Mouse (Mus musculus) testis, adult 2 months (tissue): ENCODE measurements around the gene Tuba1a. TPM values are rescaled to one million over a fixed set of nuclear protein-coding genes. Genes with fewer than 3 reads are reported as not detected.

Source experiments
- H3K27ac ChIP-seq: fragments of 200-500 bp; 2 replicates; pipeline ENCODE4 v1.5.1; 2012; ENCODE audit warnings: low read depth, low read length; ENCODE audit not compliant: control insufficient read depth, insufficient read depth
- H3K27me3 ChIP-seq: fragments of 200-500 bp; 2 replicates; pipeline ENCODE4 v1.6.1; 2012; ENCODE audit warnings: mild to moderate bottlenecking, low read length, moderate library complexity; ENCODE audit not compliant: control insufficient read depth, insufficient read depth
- H3K36me3 ChIP-seq: fragments of 200-500 bp; 2 replicates; pipeline ENCODE4 v1.6.1; 2012; ENCODE audit warnings: mild to moderate bottlenecking, low read length; ENCODE audit not compliant: control insufficient read depth, insufficient read depth
- H3K4me1 ChIP-seq: fragments of 200-500 bp; 2 replicates; pipeline ENCODE4 v1.6.1; 2012; ENCODE audit warnings: low read length; ENCODE audit not compliant: control insufficient read depth, insufficient read depth
- H3K4me3 ChIP-seq: fragments of 200-500 bp; 2 replicates; pipeline ENCODE4 v1.5.1; 2012; ENCODE audit warnings: low read depth, mild to moderate bottlenecking, low read length, moderate library complexity, mixed read lengths; ENCODE audit not compliant: control insufficient read depth
- CTCF ChIP-seq: fragments of 200-500 bp; IDR thresholded peaks from 2 replicates; pipeline ENCODE4 v1.5.1; 2012; ENCODE audit warnings: low read depth, mild to moderate bottlenecking, inconsistent platforms, low read length, moderate library complexity; ENCODE audit not compliant: control insufficient read depth, insufficient read depth, insufficient replicate concordance
- POLR2A ChIP-seq: fragments of 200-500 bp; IDR thresholded peaks from 2 replicates; pipeline ENCODE4 v1.6.1; 2012; ENCODE audit warnings: low read depth, mild to moderate bottlenecking, inconsistent platforms, low read length, moderate library complexity; ENCODE audit not compliant: control insufficient read depth
- polyA plus RNA-seq: library from polyadenylated mRNA; depleted of rRNA; stranded (reverse); fragments of >200 nt; gene quantifications from 2 replicates; pipeline ENCODE4 v1.2.3, GENCODE M21; 2012

Gene Tuba1a
- polyA plus RNA-seq, 1 experiment = 93.1 TPM

DNA sequence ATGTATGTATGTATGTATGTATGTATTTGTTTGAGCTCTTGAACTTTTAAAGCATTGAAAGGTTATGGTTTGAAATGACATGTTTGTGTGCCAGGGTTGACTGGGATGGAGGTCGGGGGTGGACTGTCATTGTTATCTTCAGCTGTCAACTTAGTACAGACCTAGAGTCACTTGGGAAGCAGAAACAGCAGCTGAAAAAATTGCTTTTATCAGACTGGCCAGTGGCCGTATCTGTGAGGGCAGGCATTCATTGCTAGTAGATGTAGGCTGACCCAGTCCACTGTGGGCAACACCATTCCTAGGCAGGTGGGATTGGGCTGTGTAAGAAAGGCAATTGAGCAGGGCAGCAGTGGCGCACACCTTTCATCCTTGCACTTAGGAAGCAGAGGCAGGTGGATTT, 6.0 kb upstream of the Tuba1a start:
- H3K4me3 ChIP-seq = no peak overlapping the region
- no peaks in the 10 kb centered on the region for H3K27me3 ChIP-seq
- no peak overlapping the region for H3K27ac ChIP-seq
- no peak for TF ChIP-seq POLR2A
- no peak for TF ChIP-seq CTCF
- H3K4me1 ChIP-seq = no peaks in the 10 kb centered on the region
- no peaks in the 10 kb centered on the region for H3K36me3 ChIP-seq

DNA sequence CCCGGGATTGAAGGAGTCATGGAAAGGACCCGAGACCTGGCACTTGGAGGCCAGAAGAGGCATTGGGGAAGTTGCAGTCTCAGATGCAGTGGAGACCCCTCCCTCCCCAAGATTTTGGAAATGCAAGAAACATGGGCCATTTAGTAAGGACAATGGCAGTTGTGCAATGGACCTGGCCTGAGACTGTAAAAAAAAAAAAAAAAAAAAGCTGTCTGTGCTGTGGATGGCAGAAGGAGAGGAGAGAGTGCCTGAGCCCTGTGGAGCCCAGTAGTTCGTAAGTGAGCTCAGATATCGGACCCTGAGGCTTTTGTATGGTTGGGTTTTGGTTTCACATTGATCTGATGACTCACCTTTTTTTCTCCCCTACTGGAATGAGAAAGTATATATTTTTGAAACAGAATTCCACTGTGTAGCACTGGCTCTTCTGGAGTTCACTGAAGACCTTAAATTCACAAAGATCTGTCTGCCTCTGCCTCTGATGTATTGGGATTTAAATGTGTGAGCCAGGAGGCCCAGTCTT, 5.5 kb upstream of the Tuba1a start:
- no peak overlapping the region for H3K4me3 ChIP-seq
- no peaks in the 10 kb centered on the region for H3K27me3 ChIP-seq
- no peak overlapping the region for H3K27ac ChIP-seq
- no peaks in the 10 kb centered on the region for H3K36me3 ChIP-seq
- TF ChIP-seq POLR2A (no peak), CTCF (no peak)
- no peaks in the 10 kb centered on the region for H3K4me1 ChIP-seq

DNA sequence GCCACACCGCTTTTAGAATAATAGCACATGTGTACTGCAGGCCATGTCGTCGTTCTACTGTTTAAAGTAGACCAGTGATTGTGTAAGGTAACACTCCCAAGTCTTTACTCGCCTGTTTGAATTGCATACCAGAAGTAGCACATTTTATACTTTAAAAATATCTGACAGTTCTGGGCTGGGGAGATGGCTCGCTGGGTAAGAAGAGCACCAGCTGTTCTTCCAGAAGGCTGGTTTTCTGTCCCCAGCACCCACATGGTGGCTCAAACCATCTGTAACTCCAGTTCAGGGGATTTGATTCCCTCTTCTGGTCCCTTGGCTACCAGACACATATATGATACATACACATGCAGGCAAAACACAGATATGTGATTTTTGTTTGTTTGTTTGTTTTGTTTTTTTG, 4.0 kb upstream of the Tuba1a start:
- no peaks in the 10 kb centered on the region for H3K36me3 ChIP-seq
- H3K4me1 ChIP-seq = peaks cover 2% of the 10 kb centered on the region
- H3K27ac ChIP-seq = no peak overlapping the region
- TF ChIP-seq CTCF = no peak
- no peak for TF ChIP-seq POLR2A
- H3K27me3 ChIP-seq = no peaks in the 10 kb centered on the region
- H3K4me3 ChIP-seq = no peak overlapping the region

DNA sequence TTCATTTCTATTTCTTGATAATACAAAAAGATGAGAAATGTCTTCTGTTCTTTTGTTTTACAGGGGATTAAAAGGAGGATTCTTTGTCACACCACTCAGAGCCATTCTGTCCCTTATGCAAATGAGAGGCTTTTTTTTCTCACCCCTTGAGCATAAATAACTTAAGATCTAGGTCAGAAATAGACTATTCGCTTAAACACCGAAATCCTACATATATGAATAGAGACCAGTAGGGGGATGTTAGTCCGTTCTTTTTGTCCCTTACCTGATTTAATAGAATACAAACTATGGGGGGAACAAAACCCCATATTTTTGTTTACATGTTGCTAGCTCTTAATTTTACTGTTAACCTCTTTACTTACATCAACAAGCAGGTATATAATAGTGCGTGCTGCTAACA, 2.5 kb upstream of the Tuba1a start:
- no peak for TF ChIP-seq CTCF
- no peak for TF ChIP-seq POLR2A
- no peak overlapping the region for H3K27ac ChIP-seq
- no peak overlapping the region for H3K4me3 ChIP-seq
- H3K27me3 ChIP-seq = no peaks in the 10 kb centered on the region
- peaks cover 2% of the 10 kb centered on the region for H3K4me1 ChIP-seq
- H3K36me3 ChIP-seq = no peaks in the 10 kb centered on the region

DNA sequence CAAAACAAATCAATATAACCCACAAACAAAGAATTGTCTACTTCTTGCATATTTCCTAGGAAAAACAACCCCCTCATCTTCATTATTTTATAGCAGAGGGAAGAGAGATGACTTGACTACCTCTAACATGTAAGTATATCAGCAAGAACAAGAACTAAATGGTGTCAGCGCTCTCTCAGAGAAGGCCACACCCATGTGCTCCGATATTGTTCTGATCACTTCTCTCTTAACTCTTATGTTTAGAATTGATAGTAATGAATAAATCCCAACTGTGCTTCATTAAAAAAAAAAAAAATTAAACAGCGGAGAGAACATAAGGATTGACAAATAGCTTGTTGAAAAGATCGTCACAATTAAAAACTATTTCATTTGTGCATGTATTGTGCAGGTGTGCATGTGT, 1.8 kb upstream of the Tuba1a start:
- no peak overlapping the region for H3K4me3 ChIP-seq
- H3K27me3 ChIP-seq = no peaks in the 10 kb centered on the region
- TF ChIP-seq POLR2A (no peak), CTCF (no peak)
- H3K27ac ChIP-seq = no peak overlapping the region
- peaks cover 2% of the 10 kb centered on the region for H3K4me1 ChIP-seq
- H3K36me3 ChIP-seq = no peaks in the 10 kb centered on the region

DNA sequence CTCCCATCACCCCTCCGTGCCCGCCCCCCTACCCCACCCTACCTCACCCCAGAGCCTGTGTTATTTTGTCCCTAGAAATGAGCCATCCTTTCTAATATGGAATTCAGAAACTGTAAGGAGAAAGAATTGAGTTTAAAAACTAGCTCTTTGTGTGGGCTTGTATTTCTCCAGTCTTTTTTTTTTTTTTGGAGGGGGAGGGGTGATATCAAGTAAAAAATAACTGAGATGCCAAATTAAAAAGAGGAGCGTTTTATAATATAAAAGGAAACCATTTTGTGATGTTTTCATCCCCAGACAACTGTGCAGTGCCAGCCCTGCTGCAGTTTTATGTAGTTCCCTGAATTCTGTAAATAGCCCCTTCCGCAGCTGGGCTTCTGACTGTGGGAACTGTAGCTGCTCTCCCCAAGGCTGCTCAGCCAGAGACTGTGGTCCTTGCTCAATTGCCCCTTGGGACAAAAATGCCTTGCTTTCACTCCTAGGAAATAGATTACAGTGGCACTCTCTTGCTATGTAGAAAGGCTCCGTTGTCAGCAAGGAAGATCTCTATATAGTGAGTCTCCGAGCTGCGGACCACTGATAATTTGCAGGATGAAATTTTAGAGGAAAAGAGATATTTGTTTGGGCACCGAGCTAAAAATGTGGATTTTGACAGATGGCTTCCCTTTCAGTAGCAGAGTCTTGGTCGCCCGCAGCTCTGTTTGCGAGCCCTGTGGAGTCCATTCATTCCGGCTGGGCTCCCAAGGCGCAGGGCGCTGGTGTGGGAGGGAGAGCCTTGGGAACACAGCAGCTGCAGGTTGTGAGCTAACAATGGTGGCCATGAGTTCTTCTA, 1.1 kb upstream of the Tuba1a start:
- TF ChIP-seq POLR2A (0 out of 2 replicates have a peak, but pooled peaks have one; percentile 16), CTCF (no peak)
- H3K36me3 ChIP-seq = no peaks in the 10 kb centered on the region

DNA sequence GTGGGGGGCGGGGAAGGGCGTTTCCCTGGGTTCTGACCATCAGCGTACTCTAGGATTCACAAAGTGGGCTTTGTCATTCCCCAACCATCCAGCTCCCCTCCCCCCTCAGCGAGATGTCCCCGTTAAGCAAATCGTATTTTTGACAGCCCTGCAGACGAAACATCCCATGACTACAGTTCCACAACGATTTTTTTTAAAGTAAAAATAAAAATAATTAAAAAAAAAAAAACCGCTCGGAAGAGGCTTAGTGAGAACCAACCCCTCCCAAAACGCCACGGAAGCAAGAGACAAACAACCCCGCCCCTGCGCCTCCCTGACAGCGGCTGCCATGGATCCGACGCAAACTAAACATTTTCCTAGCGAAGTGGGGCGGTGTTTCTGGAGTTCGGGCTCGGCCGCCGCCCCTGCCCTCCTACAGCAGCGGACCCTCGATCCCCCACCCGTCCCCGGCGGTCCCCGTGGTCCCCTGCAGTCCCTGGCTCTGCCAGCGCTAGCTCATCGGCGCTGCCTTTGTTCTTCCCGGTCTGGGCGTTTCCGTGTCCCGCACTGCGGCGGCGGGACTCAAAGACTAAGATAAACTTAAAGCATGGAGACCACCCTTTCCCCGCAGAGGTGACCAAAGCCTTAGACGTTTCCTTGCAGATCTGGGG, 627 bp downstream of the Tuba1a start:
- Histone ChIP-seq H3K36me3 (no peaks in the 10 kb centered on the region), H3K4me1 (peaks cover 2% of the 10 kb centered on the region), H3K27ac (peak overlapping the region; percentile 88), H3K4me3 (peak overlapping the region; percentile 89), H3K27me3 (no peaks in the 10 kb centered on the region)
- TF ChIP-seq POLR2A (no peak), CTCF (0 out of 2 replicates have a peak, but pooled peaks have one; percentile 4)

More for the DNA sequence above, 1.1 kb upstream of the Tuba1a start:
- H3K4me1 ChIP-seq = peaks cover 2% of the 10 kb centered on the region
- peak overlapping the region; percentile 3 for H3K27ac ChIP-seq
- H3K27me3 ChIP-seq = no peaks in the 10 kb centered on the region
- H3K4me3 ChIP-seq = no peak overlapping the region
